Mouse (Mus musculus) hindbrain, embryonic 10.5 days (tissue): Measurements from ENCODE around the gene Ttll13. TPM values are rescaled to one million over a fixed set of nuclear protein-coding genes. Genes with fewer than 3 reads are reported as not detected.
A peak's percentile ranks its signal among the peaks of the same experiment; 100 is the strongest.

Experiments used
- DNase-seq: peaks from one replicate; pipeline ENCODE4 v3.0.0-alpha.2; 2017; ENCODE audit warnings: low spot score
- H3K27ac ChIP-seq: fragments of 300-500 bp; sonication (generic); 2 replicates; pipeline ENCODE4 v1.5.1; 2016; ENCODE audit warnings: mild to moderate bottlenecking, moderate library complexity
- H3K27me3 ChIP-seq: fragments of 300-500 bp; sonication (generic); 2 replicates; pipeline ENCODE4 v1.6.1; 2016; ENCODE audit warnings: mild to moderate bottlenecking; ENCODE audit not compliant: poor library complexity, insufficient read depth, severe bottlenecking
- H3K36me3 ChIP-seq: fragments of 300-500 bp; sonication (generic); 2 replicates; pipeline ENCODE4 v1.6.1; 2016; ENCODE audit warnings: mild to moderate bottlenecking, moderate library complexity
- H3K4me1 ChIP-seq: fragments of 300-500 bp; sonication (generic); replicated peaks from 2 replicates; pipeline ENCODE4 v1.6.1; 2016; ENCODE audit warnings: mild to moderate bottlenecking
- H3K4me3 ChIP-seq: fragments of 300-500 bp; sonication (generic); 2 replicates; pipeline ENCODE4 v1.5.1; 2016; ENCODE audit warnings: mild to moderate bottlenecking, moderate library complexity
- H3K9me3 ChIP-seq: fragments of 300-500 bp; sonication (generic); 2 replicates; pipeline ENCODE4 v1.6.1; 2016; ENCODE audit warnings: mild to moderate bottlenecking, moderate library complexity
- WGBS: fragments of 180-500 bp; shearing (Covaris S2); methylation state at CpG from one replicate; pipeline ENCODE4 v1.1.7; 2016; 5-methylcytosine and 5-hydroxymethylcytosine counted together
- polyA plus RNA-seq: library from polyadenylated mRNA; unstranded; fragments of >200 nt; fragmentation: Nextera tagmentation; extraction: Ambion mirVana; gene quantifications from 2 replicates; pipeline ENCODE4 v1.2.1, GENCODE M21; 2016

Ttll13 gene
- polyA plus RNA-seq, 1 experiment from 2014 or later, result 0.98 TPM

- WGBS, result 91% methylated on average over 3 of the region's 3 CpGs
- peaks cover 90% of the 10 kb centered on the region for H3K36me3 ChIP-seq
Measured at GRCm38 (mm10) chr7:80281646-80282045, 35.5 kb downstream of the Ttll13 start.

GRCm38 (mm10) chr7:80283226-80283918 is 37.2 kb downstream of the Ttll13 start:
- Histone ChIP-seq H3K4me1 (no peaks in the 10 kb centered on the region), H3K4me3 (no peak overlapping the region), H3K9me3 (no peaks in the 10 kb centered on the region), H3K36me3 (peaks cover 90% of the 10 kb centered on the region), H3K27me3 (no peaks in the 10 kb centered on the region), H3K27ac (no peak overlapping the region)
- no peak for DNase-seq
- 95% methylated on average over 3 of the region's 3 CpGs for WGBS

More at GRCm38 (mm10) chr7:80281646-80282045, 35.5 kb downstream of the Ttll13 start:
- Histone ChIP-seq H3K27ac (no peak overlapping the region), H3K4me3 (no peak overlapping the region), H3K27me3 (no peaks in the 10 kb centered on the region), H3K4me1 (no peaks in the 10 kb centered on the region), H3K9me3 (no peaks in the 10 kb centered on the region)
- DNase-seq, result no peak

DNA sequence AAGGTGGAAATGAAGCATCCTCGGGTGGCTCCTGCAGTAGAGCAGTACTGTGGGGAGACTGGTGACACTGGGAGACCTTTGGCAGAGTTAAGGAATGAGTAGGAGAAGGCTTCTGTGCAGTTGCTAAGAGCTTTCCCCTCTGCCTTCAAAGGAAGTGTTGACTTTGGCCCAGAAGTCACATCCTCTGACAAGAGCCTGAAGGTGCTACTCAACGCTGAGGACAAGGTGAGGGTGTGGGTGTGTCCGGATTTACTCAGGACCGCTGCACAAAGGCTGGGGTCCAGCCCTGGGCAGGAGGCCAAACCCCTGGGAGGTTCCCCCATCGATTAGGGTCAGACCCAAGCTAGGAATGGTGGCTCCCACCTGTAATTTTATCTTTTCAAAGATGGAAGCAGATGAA is 38.2 kb downstream of the Ttll13 start:
- no peak overlapping the region for H3K4me3 ChIP-seq
- no peak for DNase-seq
- no peaks in the 10 kb centered on the region for H3K27me3 ChIP-seq
- no peaks in the 10 kb centered on the region for H3K4me1 ChIP-seq
- WGBS, result 91% methylated on average over 5 of the region's 5 CpGs
- H3K9me3 ChIP-seq, result no peaks in the 10 kb centered on the region
- H3K27ac ChIP-seq, result no peak overlapping the region
- H3K36me3 ChIP-seq, result peaks cover 88% of the 10 kb centered on the region

- Histone ChIP-seq H3K36me3 (peaks cover 88% of the 10 kb centered on the region), H3K27me3 (no peaks in the 10 kb centered on the region)
- no peak for DNase-seq
Measured at GRCm38 (mm10) chr7:80285725-80286124, 39.5 kb downstream of the Ttll13 start.

DNA sequence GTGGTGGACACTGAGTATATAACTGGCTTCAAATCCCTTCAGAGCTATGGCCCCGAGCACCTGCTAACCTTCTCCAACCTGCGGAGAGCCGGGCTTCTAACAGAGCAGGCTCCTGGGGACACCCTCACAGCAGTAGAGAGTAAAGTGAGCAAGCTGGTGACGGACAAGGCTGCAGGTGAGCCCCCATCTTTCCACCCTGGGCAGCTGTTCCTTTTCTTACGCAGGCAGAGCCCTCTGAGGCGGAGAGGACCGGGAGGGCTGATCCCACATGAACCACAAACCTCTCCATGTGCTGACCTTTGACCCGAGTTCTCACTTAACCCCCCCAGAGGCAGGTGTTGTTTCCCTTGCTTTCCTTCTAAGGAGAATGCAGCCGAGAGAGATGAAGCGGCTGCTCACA is 41.6 kb downstream of the Ttll13 start:
- Histone ChIP-seq H3K27me3 (no peaks in the 10 kb centered on the region), H3K4me3 (no peak overlapping the region), H3K9me3 (no peaks in the 10 kb centered on the region), H3K4me1 (no peaks in the 10 kb centered on the region), H3K36me3 (peaks cover 87% of the 10 kb centered on the region), H3K27ac (no peak overlapping the region)
- DNase-seq, result no peak
- 87% methylated on average over 10 of the region's 10 CpGs for WGBS

More at GRCm38 (mm10) chr7:80285725-80286124, 39.5 kb downstream of the Ttll13 start:
- H3K4me3 ChIP-seq, result no peak overlapping the region
- H3K4me1 ChIP-seq, result no peaks in the 10 kb centered on the region
- WGBS, result 94% methylated on average over 6 of the region's 6 CpGs
- no peaks in the 10 kb centered on the region for H3K9me3 ChIP-seq
- H3K27ac ChIP-seq, result no peak overlapping the region

- no peaks in the 10 kb centered on the region for H3K9me3 ChIP-seq
- peak within 1 kb of the TSS; percentile 94 for H3K27ac ChIP-seq
- H3K27me3 ChIP-seq, result no peaks in the 10 kb centered on the region
- under 1% methylated on average over 52 of the region's 52 CpGs for WGBS
- peaks cover 33% of the 10 kb centered on the region for H3K4me1 ChIP-seq
- peaks cover 51% of the 10 kb centered on the region for H3K36me3 ChIP-seq
- peak within 1 kb of the TSS; percentile 75 for H3K4me3 ChIP-seq
- DNase-seq, result peak; percentile 100
Measured at GRCm38 (mm10) chr7:80294062-80294763, 48.0 kb downstream of the Ttll13 start, which contains the start of gene Prc1. Gene Prc1, plus strand, starts transcription at chr7:80294450.

- Histone ChIP-seq H3K27ac (peak overlapping the region; percentile 94), H3K27me3 (no peaks in the 10 kb centered on the region), H3K4me3 (peak overlapping the region; percentile 75), H3K36me3 (peaks cover 52% of the 10 kb centered on the region), H3K4me1 (peaks cover 33% of the 10 kb centered on the region), H3K9me3 (no peaks in the 10 kb centered on the region)
- DNase-seq, result no peak
- 9% methylated on average over 37 of the region's 37 CpGs for WGBS
Measured at GRCm38 (mm10) chr7:80294764-80295648, 48.8 kb downstream of the Ttll13 start.

- 96% methylated on average over 6 of the region's 6 CpGs for WGBS
- H3K4me3 ChIP-seq, result peak overlapping the region; percentile 75
- H3K36me3 ChIP-seq, result peaks cover 52% of the 10 kb centered on the region
- no peaks in the 10 kb centered on the region for H3K9me3 ChIP-seq
- H3K4me1 ChIP-seq, result peaks cover 33% of the 10 kb centered on the region
- DNase-seq, result no peak
- H3K27me3 ChIP-seq, result no peaks in the 10 kb centered on the region
- H3K27ac ChIP-seq, result no peak overlapping the region
Measured at GRCm38 (mm10) chr7:80296462-80296861, 50.3 kb downstream of the Ttll13 start.

- Histone ChIP-seq H3K27ac (no peak overlapping the region; the same call in 1 of the 2 replicates), H3K4me1 (peaks cover 33% of the 10 kb centered on the region), H3K36me3 (peaks cover 56% of the 10 kb centered on the region), H3K4me3 (peak overlapping the region; percentile 11), H3K27me3 (no peaks in the 10 kb centered on the region), H3K9me3 (no peaks in the 10 kb centered on the region)
- 91% methylated on average over 3 of the region's 3 CpGs for WGBS
- DNase-seq, result no peak
Measured at GRCm38 (mm10) chr7:80297041-80297440, 50.9 kb downstream of the Ttll13 start.

- H3K4me1 ChIP-seq, result peaks cover 32% of the 10 kb centered on the region
- no peak overlapping the region for H3K4me3 ChIP-seq
- 96% methylated on average over 4 of the region's 4 CpGs for WGBS
- peaks cover 74% of the 10 kb centered on the region for H3K36me3 ChIP-seq
- DNase-seq, result no peak
- H3K9me3 ChIP-seq, result no peaks in the 10 kb centered on the region
- no peaks in the 10 kb centered on the region for H3K27me3 ChIP-seq
- H3K27ac ChIP-seq, result no peak overlapping the region
Measured at GRCm38 (mm10) chr7:80298754-80299153, 52.6 kb downstream of the Ttll13 start.

GRCm38 (mm10) chr7:80299568-80299967 is 53.4 kb downstream of the Ttll13 start:
- Histone ChIP-seq H3K9me3 (no peaks in the 10 kb centered on the region), H3K4me3 (no peak overlapping the region), H3K36me3 (peaks cover 82% of the 10 kb centered on the region), H3K27ac (no peak overlapping the region), H3K4me1 (peaks cover 28% of the 10 kb centered on the region), H3K27me3 (no peaks in the 10 kb centered on the region)
- 91% methylated on average over 3 of the region's 3 CpGs for WGBS
- DNase-seq, result no peak

- no peak for DNase-seq
- Histone ChIP-seq H3K4me3 (no peak overlapping the region), H3K36me3 (peaks cover 97% of the 10 kb centered on the region), H3K27ac (no peak overlapping the region), H3K4me1 (peaks cover 14% of the 10 kb centered on the region), H3K9me3 (no peaks in the 10 kb centered on the region), H3K27me3 (no peaks in the 10 kb centered on the region)
- WGBS, result 84% methylated on average over 2 of the region's 2 CpGs
Measured at GRCm38 (mm10) chr7:80301522-80301921, 55.3 kb downstream of the Ttll13 start.
